Mouse (Mus musculus): ENCODE results near the gene Cry1. TPM values are rescaled to one million over a fixed set of nuclear protein-coding genes. Genes with fewer than 3 reads are reported as not detected.

The Cry1 gene
- polyA plus RNA-seq, 1 experiment = 6.0 TPM

- DNase-seq (ENCODE audit: low read depth) = peak; percentile 83
Measured at GRCm38 (mm10) chr10:85161745-85162351, 23.0 kb downstream of the Cry1 start.

DNA sequence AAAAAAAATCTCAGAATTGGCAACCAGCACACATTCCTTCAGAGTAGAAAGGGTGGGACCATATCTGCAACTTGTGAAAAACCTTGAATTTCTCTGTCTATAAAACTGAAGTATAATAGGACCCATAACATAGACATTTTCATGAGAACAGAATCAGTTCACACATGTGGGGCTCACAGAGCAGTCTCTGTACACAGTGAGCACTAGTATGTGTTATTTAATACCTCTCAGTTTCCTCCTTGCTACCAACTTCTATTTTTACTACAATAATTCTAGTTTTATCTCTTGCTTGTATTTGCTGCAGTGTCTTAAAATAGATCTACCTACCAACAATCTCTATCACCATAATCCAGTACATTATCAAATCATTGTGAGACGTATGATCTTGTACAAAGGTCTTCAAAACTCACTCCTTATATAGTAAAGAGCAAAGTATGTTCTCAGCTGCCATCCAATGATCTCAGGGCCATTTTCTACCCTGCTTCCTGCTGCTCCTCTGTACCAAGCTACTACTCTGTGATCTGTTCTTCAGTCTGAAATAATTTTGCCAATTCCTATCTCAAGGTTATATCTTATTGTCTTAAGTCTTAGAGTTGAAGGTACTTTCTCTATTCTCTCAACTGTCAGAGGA lies 24.8 kb downstream of the Cry1 start:
- no peak for DNase-seq (ENCODE audit: low read depth)

DNA sequence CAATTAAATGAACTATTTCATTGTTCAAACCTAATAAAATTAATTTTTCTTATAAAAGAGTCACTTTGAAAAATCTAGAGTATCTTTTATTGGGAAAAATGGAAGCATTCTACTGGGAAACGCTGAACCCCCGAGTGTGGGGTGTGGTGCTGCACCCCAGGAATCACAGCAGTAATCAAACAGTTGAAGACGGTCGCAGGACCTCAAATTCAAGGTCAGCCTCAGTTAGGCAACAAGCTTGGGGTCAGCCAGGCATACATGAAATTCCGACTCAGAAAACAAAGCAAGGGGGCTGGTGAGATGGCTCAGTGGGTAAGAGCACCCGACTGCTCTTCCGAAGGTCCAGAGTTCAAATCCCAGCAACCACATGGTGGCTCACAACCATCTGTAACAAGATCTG lies 27.4 kb downstream of the Cry1 start:
- DNase-seq (ENCODE audit: low read depth) = no peak

- no peak for DNase-seq (ENCODE audit: low read depth)
Measured at GRCm38 (mm10) chr10:85154195-85154594, 30.7 kb downstream of the Cry1 start.

- DNase-seq (ENCODE audit: low read depth) = no peak
Measured at GRCm38 (mm10) chr10:85149226-85149625, 35.6 kb downstream of the Cry1 start.

DNA sequence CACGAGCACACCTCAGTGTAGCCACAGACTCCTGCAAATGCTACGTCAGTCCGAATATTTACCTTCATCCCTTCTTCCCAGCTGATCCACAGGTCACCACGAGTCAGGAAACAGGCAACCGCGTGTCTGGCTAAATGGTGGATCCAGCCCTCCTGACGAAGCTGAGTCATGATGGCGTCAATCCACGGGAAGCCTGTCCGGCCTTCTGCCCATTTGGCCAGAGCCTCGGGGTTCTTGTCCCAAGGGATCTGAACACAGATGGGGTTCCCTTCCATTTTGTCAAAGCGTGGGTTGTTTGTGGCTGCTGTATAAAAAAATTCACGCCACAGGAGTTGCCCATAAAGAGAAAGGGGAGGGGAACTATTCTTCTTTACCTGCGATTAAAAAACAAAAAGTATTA lies 38.6 kb downstream of the Cry1 start:
- no peak for DNase-seq (ENCODE audit: low read depth)

- no peak for DNase-seq (ENCODE audit: low read depth)
Measured at GRCm38 (mm10) chr10:85141465-85141864, 43.4 kb downstream of the Cry1 start.

DNA sequence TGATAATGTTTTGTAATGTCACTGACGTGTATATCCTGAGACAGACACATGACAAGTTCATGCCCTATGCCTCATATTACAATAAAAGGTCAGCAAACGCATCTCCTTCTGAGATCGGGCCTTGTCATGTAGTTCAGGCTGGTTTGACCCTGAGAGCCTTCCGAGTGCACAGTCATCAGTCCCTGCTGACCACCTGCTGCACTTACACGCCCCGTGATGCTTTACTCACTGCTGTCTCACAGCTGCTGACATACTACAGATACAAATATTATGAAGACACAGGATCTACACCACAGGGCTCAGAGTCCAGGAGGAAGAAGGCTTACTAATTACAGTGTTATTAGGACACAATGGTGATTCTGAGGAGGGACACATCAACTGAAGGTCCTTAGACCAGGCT lies 48.3 kb downstream of the Cry1 start:
- DNase-seq (ENCODE audit: low read depth) = no peak

DNA sequence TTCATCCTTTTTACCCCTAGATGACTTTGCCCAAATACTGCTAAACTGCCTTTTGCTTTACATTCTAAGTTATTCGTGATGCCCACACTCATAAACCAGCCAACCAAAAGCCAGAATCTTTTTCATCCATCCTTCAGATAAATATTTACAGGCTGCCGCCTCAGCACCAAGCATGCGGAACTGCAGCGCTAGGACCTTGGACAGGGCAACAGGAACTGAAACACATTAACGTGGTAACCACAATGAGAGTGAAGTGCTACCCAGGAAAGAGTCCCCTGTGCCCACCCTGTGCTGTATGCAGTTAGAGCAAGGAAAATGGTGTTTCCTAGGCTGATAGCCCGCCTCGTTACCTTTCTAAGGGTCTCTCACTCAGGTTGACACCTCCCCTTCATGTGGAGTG lies 56.4 kb downstream of the Cry1 start:
- no peak for DNase-seq (ENCODE audit: low read depth)

DNA sequence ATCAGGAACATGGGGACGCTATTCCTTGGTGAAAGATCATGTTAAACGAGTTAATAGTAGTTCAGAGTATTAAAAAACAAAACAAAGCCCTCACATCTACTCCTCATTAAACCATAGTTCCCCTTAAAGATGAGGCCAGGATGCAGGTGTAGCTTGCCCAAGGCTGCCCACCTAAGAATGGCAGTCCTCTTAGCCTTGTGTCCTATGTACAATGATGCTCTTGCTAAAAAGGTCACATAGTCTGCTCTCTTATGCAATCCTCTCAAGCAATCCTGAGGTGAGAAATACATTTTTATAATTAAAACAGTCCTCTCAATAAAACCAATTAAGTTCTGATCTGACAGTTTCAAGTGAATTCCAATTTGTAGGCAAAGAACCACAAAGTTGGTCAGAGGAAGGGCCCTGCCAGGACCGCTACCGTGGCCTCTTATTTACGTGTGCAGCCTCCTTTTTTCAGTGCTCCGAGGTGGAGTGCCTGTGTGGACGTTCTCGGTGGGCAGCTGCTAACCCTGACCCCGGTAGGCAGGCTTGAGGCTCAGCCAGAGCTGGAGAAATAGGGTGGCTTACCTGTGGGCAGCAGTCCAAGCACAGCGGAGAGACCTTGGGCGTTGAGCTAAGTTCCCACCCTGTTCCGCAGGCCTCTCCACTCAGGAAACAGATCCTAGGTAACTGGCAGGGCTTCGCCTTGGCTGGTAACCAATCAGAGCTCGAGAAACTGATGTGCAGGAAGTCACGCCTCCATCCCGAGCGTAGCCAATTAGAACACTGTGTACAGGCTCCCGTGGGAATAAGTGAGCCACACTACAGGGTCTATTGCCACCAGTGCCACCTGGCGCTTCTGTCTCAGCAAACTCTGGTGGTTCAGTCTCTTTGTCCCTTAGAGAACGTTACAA lies 57.2 kb downstream of the Cry1 start, which contains the start of gene Mterf2:
Gene Mterf2, minus strand, starts transcription at position 633 of the 893 bp plus-strand sequence.
- peak; percentile 93 for DNase-seq (ENCODE audit: low read depth)

- DNase-seq (ENCODE audit: low read depth) = no peak
Measured at GRCm38 (mm10) chr10:85125184-85125583, 59.7 kb downstream of the Cry1 start.

DNA sequence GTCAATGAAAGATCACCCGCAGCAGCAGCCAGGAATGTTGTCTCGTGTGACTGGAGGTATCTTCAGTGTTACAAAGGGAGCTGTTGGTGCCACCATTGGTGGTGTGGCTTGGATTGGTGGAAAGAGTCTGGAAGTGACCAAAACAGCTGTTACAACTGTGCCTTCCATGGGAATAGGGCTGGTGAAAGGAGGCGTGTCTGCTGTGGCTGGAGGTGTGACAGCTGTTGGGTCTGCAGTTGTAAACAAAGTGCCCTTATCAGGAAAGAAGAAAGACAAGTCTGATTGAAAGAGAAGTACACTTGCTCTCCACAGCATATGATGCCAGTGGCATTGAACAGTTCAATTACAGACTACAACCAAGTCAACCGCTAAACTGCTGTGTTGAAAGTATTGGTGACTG lies 70.5 kb downstream of the Cry1 start:
- no peak for DNase-seq (ENCODE audit: low read depth)

DNA sequence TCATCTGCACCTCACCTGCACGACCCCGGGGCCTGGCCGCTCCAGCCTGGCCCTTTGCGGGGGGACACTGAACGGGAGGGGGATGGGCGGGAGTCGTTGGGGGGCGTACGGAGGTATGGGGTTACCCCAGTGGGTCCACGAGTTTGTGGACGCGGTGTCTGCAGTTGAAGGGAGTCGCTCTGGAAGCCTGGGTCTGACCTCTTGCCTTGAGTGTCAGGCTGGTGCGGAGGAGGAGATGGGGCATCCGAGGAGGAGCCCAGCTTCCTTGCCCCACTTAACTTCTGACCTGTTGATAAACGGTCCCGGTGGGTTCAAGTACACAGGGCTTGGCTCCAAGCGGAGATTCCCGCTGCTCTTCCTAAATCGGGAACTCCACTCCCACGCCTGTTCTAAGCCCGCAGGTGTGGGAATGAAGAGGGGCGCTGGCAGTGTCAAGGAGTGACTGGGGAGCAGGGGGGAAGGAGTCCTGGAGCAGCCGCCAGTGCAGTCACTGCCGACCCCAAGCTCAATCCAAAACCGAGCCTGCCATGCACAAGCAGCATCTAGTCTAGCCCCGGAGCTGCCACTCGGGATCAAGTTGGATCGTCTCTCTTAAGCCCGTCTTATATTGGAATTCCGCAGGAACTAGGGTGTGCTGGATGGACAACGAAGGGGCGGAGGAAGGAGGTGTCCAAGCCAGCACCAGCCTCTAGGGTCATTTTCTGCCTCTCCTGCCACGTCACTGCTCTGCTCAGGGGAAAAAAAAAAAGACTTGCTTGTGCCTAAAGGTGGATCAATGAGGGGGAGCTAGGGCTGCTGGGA lies 81.6 kb downstream of the Cry1 start:
- no peak for DNase-seq (ENCODE audit: low read depth)

GRCm38 (mm10) chr10:85102247-85103084 lies 82.4 kb downstream of the Cry1 start, which contains the start of the genes Fhl4 and Tmem263:
Gene Fhl4 (minus strand): TSS chr10:85102495.
Gene Tmem263 (plus strand): TSS chr10:85102627.
- no peak for DNase-seq (ENCODE audit: low read depth)

DNA sequence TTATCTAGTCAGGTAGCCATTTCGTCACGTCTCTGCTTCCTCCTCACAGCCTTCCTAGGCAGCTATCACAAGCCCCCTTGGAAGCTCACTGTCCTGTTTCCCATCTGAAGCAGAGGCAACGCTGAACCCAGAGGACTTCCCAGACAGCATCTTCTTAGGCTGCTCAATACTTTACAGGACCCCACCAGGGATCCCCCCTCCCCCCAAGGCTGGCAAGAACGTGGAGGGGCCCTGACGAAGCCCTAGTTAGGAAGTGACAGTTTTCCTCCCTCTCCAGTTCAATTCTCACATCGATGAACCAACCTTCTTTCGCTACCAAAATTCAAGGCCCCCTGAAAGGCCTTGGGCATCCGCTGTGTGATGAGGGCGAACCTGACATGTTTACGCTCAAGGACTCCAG lies 83.0 kb downstream of the Cry1 start:
- DNase-seq (ENCODE audit: low read depth) = no peak

Other genes with a start within 250 kb of the Cry1 start
- 7.9 and 10.6 TPM in 2 replicates for gene Fhl4, start 82.6 kb downstream of the Cry1 start, polyA plus RNA-seq (2012; rRNA removed)
- 4.9 and 8.5 TPM in 2 replicates for gene Tmem263, start 82.4 kb downstream of the Cry1 start, polyA plus RNA-seq (2012; rRNA removed)
- gene Mterf2, start 57.0 kb downstream of the Cry1 start, polyA plus RNA-seq (2012; rRNA removed) = 2.7 and 5.0 TPM in 2 replicates
- gene Btbd11, start 201.8 kb upstream of the Cry1 start, polyA plus RNA-seq (2012; rRNA removed) = 2.4 and 2.9 TPM in 2 replicates